Mouse (Mus musculus) G1E (cell line): ENCODE data around the gene Mfng. TPM values are rescaled to one million over a fixed set of nuclear protein-coding genes. Genes with fewer than 3 reads are reported as not detected.
A peak's percentile ranks its signal among the peaks of the same experiment; 100 is the strongest.

Experiments used
- ATAC-seq: 2 replicates; pipeline ENCODE4 v1.8.0; 2016; ENCODE audit warnings: mild to moderate bottlenecking; ENCODE audit not compliant: insufficient number of reproducible peaks, poor library complexity, low FRiP score, severe bottlenecking; ENCODE audit errors: extremely low read depth
- DNase-seq: peaks from one replicate; pipeline ENCODE4 v3.0.0; 2012; ENCODE audit warnings: low spot score
- H3K27me3 ChIP-seq: 2 replicates; pipeline ENCODE4 v1.6.1; 2012; ENCODE audit warnings: mild to moderate bottlenecking, low read length, inconsistent platforms; ENCODE audit not compliant: insufficient read depth
- H3K36me3 ChIP-seq: replicated peaks from 2 replicates; pipeline ENCODE3; 2012; ENCODE audit warnings: mild to moderate bottlenecking, inconsistent platforms
- H3K4me1 ChIP-seq: 2 replicates; pipeline ENCODE4 v1.6.1; 2012; ENCODE audit warnings: low read depth, low read length, inconsistent platforms, mixed read lengths; ENCODE audit not compliant: insufficient read depth
- H3K4me3 ChIP-seq: 2 replicates; pipeline ENCODE4 v1.5.1; 2012; ENCODE audit warnings: low read depth, mild to moderate bottlenecking, inconsistent platforms, low read length, moderate library complexity, mixed read lengths
- H3K9me3 ChIP-seq: replicated peaks from 2 replicates; pipeline ENCODE4 v1.6.1; 2012; ENCODE audit warnings: inconsistent platforms
- CTCF ChIP-seq: IDR thresholded peaks from 2 replicates; pipeline ENCODE4 v1.5.1; 2012; ENCODE audit warnings: low read depth, low read length, inconsistent platforms, mixed read lengths
- GATA1 ChIP-seq: IDR thresholded peaks from 2 replicates; pipeline ENCODE4 v1.6.1; 2012; ENCODE audit warnings: borderline replicate concordance, low read length, inconsistent platforms, mixed read lengths
- GATA2 ChIP-seq: IDR thresholded peaks from 2 replicates; pipeline ENCODE4 v1.6.1; 2012; ENCODE audit warnings: low read depth, low read length, inconsistent platforms, borderline replicate concordance
- POLR2AphosphoS5 ChIP-seq: IDR thresholded peaks from 2 replicates; pipeline ENCODE4 v1.6.1; 2012; ENCODE audit warnings: low read depth, low read length, inconsistent platforms; ENCODE audit not compliant: insufficient replicate concordance
- TAL1 ChIP-seq: conservative IDR thresholded peaks from 2 replicates; pipeline ENCODE4 v1.6.1; 2012; ENCODE audit warnings: low read depth, low read length, inconsistent platforms, mixed read lengths
- polyA plus RNA-seq: library from polyadenylated mRNA; stranded (reverse); fragments of >175 nt; gene quantifications from 2 replicates; pipeline ENCODE4 v1.2.3, GENCODE M21; 2012
- total RNA-seq, 2 experiments: library from RNA; stranded (forward) in 1 of 2; stranded (reverse) in 1 of 2; fragments of 200-1000 nt in 1 of 2; fragments of >200 nt in 1 of 2; fragmentation: Nextera tagmentation in 1 of 2; gene quantifications; 2 replicates each; pipeline ENCODE4 v1.2.3; 2014 to 2017

Gene Mfng
- total and polyA plus RNA-seq, 3 experiments = not detected

- H3K9me3 ChIP-seq = peaks cover 10% of the 10 kb centered on the region
- no peaks in the 10 kb centered on the region for H3K36me3 ChIP-seq
- no peak for TF ChIP-seq POLR2AphosphoS5
- no peak for TF ChIP-seq GATA1
- no peak for TF ChIP-seq TAL1
- no peak for TF ChIP-seq CTCF
- no peak for TF ChIP-seq GATA2
- H3K4me3 ChIP-seq = 0 out of 2 replicates have a peak overlapping the region, but pooled peaks have one; percentile 4
- no peak for DNase-seq
- no peaks in the 10 kb centered on the region for H3K4me1 ChIP-seq
- no peak for ATAC-seq
- H3K27me3 ChIP-seq = peaks cover 9% of the 10 kb centered on the region; the same call in 1 of the 2 replicates
Observed at GRCm38 (mm10) chr15:78801971-78802741, 28.9 kb upstream of the Mfng start.

- no peaks in the 10 kb centered on the region for H3K36me3 ChIP-seq
- peaks cover 10% of the 10 kb centered on the region; the same call in 1 of the 2 replicates for H3K27me3 ChIP-seq
- no peak overlapping the region for H3K4me3 ChIP-seq
- H3K4me1 ChIP-seq = no peaks in the 10 kb centered on the region
- ATAC-seq (no peak), DNase-seq (no peak)
- H3K9me3 ChIP-seq = peaks cover 10% of the 10 kb centered on the region
- TF ChIP-seq TAL1 = no peak
- TF ChIP-seq CTCF = no peak
- no peak for TF ChIP-seq GATA1
- TF ChIP-seq POLR2AphosphoS5 = no peak
- TF ChIP-seq GATA2 = no peak
Observed at GRCm38 (mm10) chr15:78801571-78801970, 28.3 kb upstream of the Mfng start.

GRCm38 (mm10) chr15:78799029-78799428 lies 25.8 kb upstream of the Mfng start:
- no peaks in the 10 kb centered on the region for H3K4me1 ChIP-seq
- peaks cover 12% of the 10 kb centered on the region; the same call in 1 of the 2 replicates for H3K27me3 ChIP-seq
- ATAC-seq (no peak), DNase-seq (no peak)
- TF ChIP-seq GATA1 (no peak), TAL1 (no peak), CTCF (no peak), POLR2AphosphoS5 (no peak), GATA2 (no peak)
- peaks cover 10% of the 10 kb centered on the region for H3K9me3 ChIP-seq
- no peaks in the 10 kb centered on the region for H3K36me3 ChIP-seq
- H3K4me3 ChIP-seq = no peak overlapping the region

- no peak for ATAC-seq
- Histone ChIP-seq H3K27me3 (peaks cover 13% of the 10 kb centered on the region; the same call in 1 of the 2 replicates), H3K36me3 (no peaks in the 10 kb centered on the region), H3K4me1 (no peaks in the 10 kb centered on the region), H3K4me3 (no peak overlapping the region), H3K9me3 (no peaks in the 10 kb centered on the region)
- TF ChIP-seq CTCF (no peak), TAL1 (no peak), GATA1 (no peak), POLR2AphosphoS5 (no peak), GATA2 (no peak)
- no peak for DNase-seq
Observed at GRCm38 (mm10) chr15:78797060-78797329, 23.7 kb upstream of the Mfng start.

- Histone ChIP-seq H3K9me3 (no peaks in the 10 kb centered on the region), H3K27me3 (peaks cover 13% of the 10 kb centered on the region; the same call in 1 of the 2 replicates), H3K4me3 (no peak overlapping the region), H3K36me3 (no peaks in the 10 kb centered on the region), H3K4me1 (no peaks in the 10 kb centered on the region)
- no peak for ATAC-seq
- TF ChIP-seq GATA1 (no peak), POLR2AphosphoS5 (no peak), CTCF (no peak), TAL1 (no peak), GATA2 (no peak)
- DNase-seq = no peak
Observed at GRCm38 (mm10) chr15:78796196-78797059, 23.2 kb upstream of the Mfng start.

GRCm38 (mm10) chr15:78790990-78791389 lies 17.7 kb upstream of the Mfng start:
- Histone ChIP-seq H3K4me3 (no peak overlapping the region), H3K4me1 (no peaks in the 10 kb centered on the region), H3K27me3 (peaks cover 8% of the 10 kb centered on the region; the same call in 1 of the 2 replicates), H3K9me3 (no peaks in the 10 kb centered on the region), H3K36me3 (no peaks in the 10 kb centered on the region)
- ATAC-seq (no peak), DNase-seq (no peak)
- TF ChIP-seq TAL1 (no peak), GATA2 (no peak), POLR2AphosphoS5 (no peak), CTCF (no peak), GATA1 (no peak)
